Mouse (Mus musculus): ENCODE measurements around the gene Lyar.

The Lyar gene

GRCm38 (mm10) chr5:38256551-38256950 lies 36.3 kb downstream of the Lyar start:
- no peak for DNase-seq

GRCm38 (mm10) chr5:38258034-38258772 lies 37.9 kb downstream of the Lyar start:
- no peak for DNase-seq

GRCm38 (mm10) chr5:38258773-38259146 lies 38.5 kb downstream of the Lyar start:
- DNase-seq, result no peak

GRCm38 (mm10) chr5:38259455-38260106 lies 39.3 kb downstream of the Lyar start:
- peak in 1 of 2 experiments; percentile 11 for DNase-seq

GRCm38 (mm10) chr5:38260107-38260682 lies 39.9 kb downstream of the Lyar start, which contains the start of gene Tmem128:
Gene Tmem128, plus strand, starts transcription at chr5:38260185.
- DNase-seq, result peak; percentile 49 to 54

- DNase-seq, result no peak
These were observed 50.7 kb downstream of the Lyar start for GRCm38 (mm10) chr5:38270942-38271341.

GRCm38 (mm10) chr5:38273831-38274230 lies 53.6 kb downstream of the Lyar start:
- no peak for DNase-seq

GRCm38 (mm10) chr5:38275771-38276170 lies 55.5 kb downstream of the Lyar start, which contains the start of gene Otop1:
Gene Otop1, plus strand, starts transcription at chr5:38275972.
- DNase-seq, result no peak

GRCm38 (mm10) chr5:38276451-38276850 lies 56.2 kb downstream of the Lyar start:
- DNase-seq, result no peak

GRCm38 (mm10) chr5:38277098-38277866 lies 57.0 kb downstream of the Lyar start:
- no peak for DNase-seq

- DNase-seq, result no peak
These were observed 57.8 kb downstream of the Lyar start for GRCm38 (mm10) chr5:38277936-38278600.

GRCm38 (mm10) chr5:38280075-38280474 lies 59.8 kb downstream of the Lyar start:
- no peak for DNase-seq
